Mouse (Mus musculus) erythroblast, embryonic 14.5 days (primary cell): Measurements from ENCODE around the gene Crocc2.

Experiments used
- GATA1 ChIP-seq: IDR thresholded peaks from 2 replicates; pipeline ENCODE4 v1.6.1; 2012; ENCODE audit warnings: low read length, inconsistent platforms, mixed read lengths
- TAL1 ChIP-seq: IDR thresholded peaks from 3 replicates; pipeline ENCODE4 v1.6.1; 2012; ENCODE audit warnings: low read length, inconsistent platforms, mixed read lengths

DNA sequence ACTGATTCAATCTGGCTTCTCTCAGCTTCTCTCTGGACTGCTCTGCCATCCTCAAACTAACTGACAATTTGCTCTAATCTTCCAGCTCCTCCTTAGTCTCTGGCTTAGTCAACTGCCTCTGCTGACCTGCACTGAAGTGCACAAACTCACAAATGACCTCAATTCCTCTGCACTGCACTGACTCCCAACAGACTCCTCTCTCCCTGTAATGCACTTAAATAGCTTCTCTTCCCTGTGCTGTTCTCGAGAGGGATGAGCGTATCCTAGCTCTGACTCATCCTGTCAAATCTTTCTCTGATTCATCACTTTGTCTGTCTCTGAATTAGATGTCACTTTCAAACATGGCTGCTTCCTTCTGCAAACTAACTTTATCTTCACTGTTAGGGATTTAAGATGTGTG lies 99.7 kb downstream of the Crocc2 start:
- TF ChIP-seq GATA1 (no peak), TAL1 (no peak)
